Mouse (Mus musculus) mesoderm, embryonic 11.5 days (tissue): ENCODE data around the gene Gm7358.
"Not testable (repeated sequence)": the region's sequence is repeated elsewhere in the genome, so short reads cannot be mapped to it uniquely, and the experiment has no call there.

Experiments used
- DNase-seq: peaks from one replicate; pipeline ENCODE4 v3.0.0-alpha.2; 2012; ENCODE audit warnings: low read depth, low spot score

The Gm7358 gene

DNA sequence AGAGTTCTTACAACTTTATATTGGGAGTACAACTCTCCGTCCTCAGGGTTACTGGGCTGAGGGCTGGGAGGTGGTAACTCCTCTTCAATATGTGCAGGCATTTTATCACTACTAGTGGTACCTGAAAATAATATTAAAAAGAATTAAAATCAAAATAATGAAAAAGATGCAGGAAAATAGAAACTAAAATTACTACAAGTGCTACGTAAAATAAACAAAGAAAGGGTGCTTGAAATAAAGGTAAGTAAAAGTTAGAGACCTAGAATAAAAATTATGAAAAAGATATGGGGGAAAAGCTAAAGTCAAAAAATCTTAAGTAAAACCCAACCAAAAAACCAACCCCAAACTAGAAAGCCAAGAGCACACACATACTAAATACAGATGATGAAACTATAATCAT, at the start of gene Gm7358:
Gene Gm7358 (minus strand): TSS at position 101 of the 400 bp plus-strand sequence.
- DNase-seq: not testable (repeated sequence)

DNA sequence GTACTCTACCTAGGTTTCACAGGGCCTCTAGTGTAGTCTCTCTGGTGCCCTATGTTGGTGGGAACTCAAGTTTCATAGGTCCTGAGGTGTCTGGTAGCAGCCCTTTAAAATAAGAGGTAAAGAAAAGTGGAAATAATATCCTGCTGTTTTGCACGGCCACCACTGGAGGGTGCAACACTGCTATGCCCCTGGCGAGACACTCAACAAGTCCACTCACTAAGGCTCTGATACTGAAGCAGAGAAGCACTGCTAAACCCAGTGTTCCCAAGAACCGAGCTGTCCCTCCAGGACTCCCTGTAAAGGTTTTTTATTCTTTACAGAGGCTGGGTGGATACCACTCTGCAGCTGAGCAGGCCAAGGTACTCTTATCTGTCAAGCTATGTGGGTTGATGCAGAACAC, 43.7 kb upstream of the Gm7358 start:
- DNase-seq: not testable (repeated sequence)

DNA sequence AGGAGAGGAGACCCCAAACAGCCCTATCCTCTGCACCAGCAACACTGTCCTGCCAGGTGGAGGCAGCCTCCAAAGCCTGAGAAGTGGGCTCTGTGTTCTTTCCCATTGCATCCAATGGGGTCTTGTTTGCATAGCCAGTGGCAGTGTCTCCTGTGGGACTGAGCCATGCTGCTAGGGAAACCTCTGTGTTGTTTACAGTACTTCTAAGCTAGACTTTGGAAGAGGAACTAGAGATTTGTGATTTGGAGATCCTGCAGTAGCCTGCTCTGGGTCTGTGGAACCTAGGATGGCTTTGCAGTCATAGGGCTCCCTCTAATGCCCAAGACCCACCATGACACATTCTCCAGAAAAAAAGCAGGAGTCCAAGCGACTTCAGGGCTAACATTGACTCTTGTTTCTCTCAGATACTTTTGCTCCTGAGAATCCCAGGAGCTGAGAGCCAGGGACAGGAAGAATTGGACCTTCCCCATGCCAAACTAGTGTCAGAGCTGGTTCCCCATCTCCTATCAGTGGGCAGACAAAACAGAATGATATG, 42.2 kb upstream of the Gm7358 start:
- not testable (repeated sequence) for DNase-seq

DNA sequence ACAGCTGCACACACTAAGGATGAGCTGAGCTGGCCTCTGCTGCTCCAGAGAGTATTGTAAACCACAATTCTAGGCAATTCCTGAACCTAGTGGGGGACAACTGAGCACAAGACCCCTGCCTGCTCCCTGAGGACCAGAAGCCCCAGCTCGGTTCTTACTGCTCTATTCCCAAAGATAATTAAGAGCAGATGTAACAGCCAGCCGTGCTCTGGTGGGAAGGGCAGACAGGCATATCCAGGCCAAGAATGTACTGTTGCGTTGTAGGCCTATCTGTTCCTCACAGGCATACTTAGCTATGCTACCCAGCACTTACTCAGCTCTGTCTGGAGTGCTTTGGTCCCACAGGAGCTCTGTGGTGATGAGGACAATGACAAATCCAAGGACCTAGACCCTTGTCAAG, 40.6 kb upstream of the Gm7358 start:
- peak; percentile 19 for DNase-seq

DNA sequence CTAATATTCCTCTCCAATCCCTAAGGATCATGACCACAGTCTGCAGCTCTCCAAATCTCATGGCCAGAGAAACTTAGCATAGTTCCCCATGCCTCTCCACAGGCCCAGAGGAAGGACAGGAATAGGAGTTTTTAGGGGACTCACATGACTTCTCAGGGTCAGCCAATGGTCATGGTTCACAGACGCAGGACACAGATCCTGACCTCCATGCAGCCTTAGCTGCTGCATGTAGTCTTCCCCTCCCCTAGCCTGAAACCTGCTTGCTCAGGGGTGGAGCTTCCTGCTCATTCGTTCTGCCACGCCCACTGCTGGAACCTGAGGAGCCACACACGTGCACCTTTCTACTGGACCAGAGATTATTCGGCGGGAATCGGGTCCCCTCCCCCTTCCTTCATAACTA, 34.8 kb upstream of the Gm7358 start:
- not testable (repeated sequence) for DNase-seq

DNA sequence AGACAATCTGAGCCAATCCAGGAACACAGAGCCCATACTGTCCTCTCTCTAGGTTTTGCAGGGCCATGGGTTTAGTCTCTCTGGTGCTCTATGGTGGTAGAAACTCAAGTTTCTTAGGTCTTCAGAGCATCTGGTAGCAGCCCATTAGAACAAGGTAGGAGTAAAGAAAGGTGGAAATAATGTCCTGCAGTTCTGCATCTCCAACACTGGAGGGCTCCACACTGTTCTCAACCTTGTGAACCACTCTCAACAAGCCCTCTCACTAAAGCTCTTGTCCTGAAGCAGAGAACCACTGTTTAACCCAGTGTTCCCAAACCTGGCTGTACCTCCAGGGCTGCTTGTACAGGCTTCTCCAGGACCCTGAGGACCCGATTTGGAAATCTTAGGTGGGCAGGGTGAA, 27.3 kb upstream of the Gm7358 start:
- DNase-seq: not testable (repeated sequence)

DNA sequence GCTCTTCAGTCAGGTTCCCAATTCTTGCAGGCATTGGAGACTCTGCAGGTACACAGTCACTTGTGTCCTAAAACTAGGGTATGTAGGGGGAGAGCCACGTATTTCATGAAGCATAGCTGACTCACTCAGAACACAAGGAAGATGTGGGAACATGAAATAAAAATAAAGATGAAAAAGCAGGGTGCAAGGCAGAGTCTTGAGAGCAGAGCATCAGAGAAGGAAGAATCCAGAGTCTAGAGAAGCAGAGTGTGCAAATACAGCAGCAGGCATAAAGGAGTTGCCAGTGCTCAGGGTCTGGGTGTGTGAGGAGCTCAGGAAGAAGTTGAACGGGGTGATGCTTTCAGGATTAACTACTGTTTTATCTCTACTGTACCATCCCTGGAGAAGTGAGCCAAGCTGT, 17.5 kb downstream of the Gm7358 start:
- DNase-seq: not testable (repeated sequence)

DNA sequence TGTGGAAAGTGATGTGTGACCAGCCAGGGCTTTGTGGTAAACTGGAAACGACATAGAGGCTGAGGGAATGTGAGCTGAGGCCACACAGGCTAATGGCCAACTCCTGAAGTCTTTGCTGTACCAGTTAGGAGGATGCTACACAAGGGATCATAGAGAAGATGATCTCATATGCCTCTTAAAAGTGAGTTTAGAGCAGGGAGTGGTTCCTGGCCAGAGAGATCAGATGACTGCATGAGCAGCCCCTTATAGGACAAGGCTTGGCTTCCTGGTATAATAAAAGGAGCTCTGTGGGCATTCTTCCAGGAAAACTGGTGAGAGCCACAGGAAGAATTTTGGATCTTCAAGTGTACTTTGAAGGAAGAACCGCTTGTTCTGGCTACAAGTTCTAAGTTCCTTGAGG, 22.3 kb downstream of the Gm7358 start:
- DNase-seq: not testable (repeated sequence)

DNA sequence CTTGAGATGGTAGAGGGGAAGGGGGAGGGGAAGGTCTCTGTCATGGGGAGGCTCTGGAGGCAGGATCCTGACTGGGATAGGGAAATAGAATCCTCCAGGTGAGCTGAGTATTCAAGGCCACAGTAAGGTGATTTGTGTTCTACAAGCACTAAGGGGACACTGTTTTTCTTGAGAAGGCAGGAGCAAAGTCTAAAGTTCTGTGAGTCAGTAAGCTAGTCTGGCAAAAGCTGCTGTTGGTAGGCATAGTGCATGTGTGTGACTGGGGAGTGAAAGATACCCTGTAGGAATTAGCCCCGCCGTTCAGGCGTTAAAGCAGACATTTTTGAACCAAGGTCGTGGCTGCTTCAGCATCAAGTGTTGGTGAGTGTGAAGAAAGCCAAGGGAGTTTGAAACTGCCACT, 23.2 kb downstream of the Gm7358 start:
- DNase-seq: not testable (repeated sequence)
